Mouse (Mus musculus) heart, embryonic 13.5 days (tissue): ENCODE measurements around the gene Tmem140. TPM values are rescaled to one million over a fixed set of nuclear protein-coding genes. Genes with fewer than 3 reads are reported as not detected.

Experiments
- ATAC-seq: fragments of 200-750 bp; cut with Nextera tagmentation; 2 replicates; pipeline ENCODE4 v1.8.0; 2017; ENCODE audit warnings: moderate TSS enrichment; ENCODE audit not compliant: insufficient number of reproducible peaks, low FRiP score, low TSS enrichment; ENCODE audit errors: extremely low read depth
- H3K27ac ChIP-seq: fragments of 300-500 bp; sonication (generic); replicated peaks from 2 replicates; pipeline ENCODE4 v1.5.1; 2015; ENCODE audit warnings: moderate library complexity, mild to moderate bottlenecking, inconsistent platforms
- H3K27me3 ChIP-seq: fragments of 300-500 bp; sonication (generic); replicated peaks from 2 replicates; pipeline ENCODE4 v1.6.1; 2015; ENCODE audit warnings: mild to moderate bottlenecking, inconsistent platforms
- H3K36me3 ChIP-seq: fragments of 300-500 bp; sonication (generic); 2 replicates; pipeline ENCODE4 v1.6.1; 2015; ENCODE audit warnings: mild to moderate bottlenecking, inconsistent platforms
- H3K4me1 ChIP-seq: fragments of 300-500 bp; sonication (generic); 2 replicates; pipeline ENCODE4 v1.6.1; 2015; ENCODE audit warnings: inconsistent platforms
- H3K4me2 ChIP-seq: fragments of 300-500 bp; sonication (generic); 2 replicates; pipeline ENCODE4 v1.6.1; 2015; ENCODE audit warnings: inconsistent platforms, mild to moderate bottlenecking, moderate library complexity
- H3K4me3 ChIP-seq: fragments of 300-500 bp; sonication (generic); 2 replicates; pipeline ENCODE4 v1.5.1; 2015; ENCODE audit warnings: moderate library complexity, mild to moderate bottlenecking, inconsistent platforms
- H3K9ac ChIP-seq: fragments of 300-500 bp; sonication (generic); 2 replicates; pipeline ENCODE4 v1.6.1; 2015; ENCODE audit warnings: inconsistent platforms, mild to moderate bottlenecking, moderate library complexity
- H3K9me3 ChIP-seq: fragments of 300-500 bp; sonication (generic); 2 replicates; pipeline ENCODE4 v1.6.1; 2016; ENCODE audit warnings: inconsistent platforms
- WGBS: fragments of 180-500 bp; shearing (Covaris S2); methylation state at CpG from one replicate; pipeline ENCODE4 v1.1.7; 2015; ENCODE audit warnings: mixed read lengths; 5-methylcytosine and 5-hydroxymethylcytosine counted together
- polyA plus RNA-seq: library from polyadenylated mRNA; unstranded; fragments of >200 nt; fragmentation: Nextera tagmentation; extraction: Ambion mirVana; gene quantifications from 2 replicates; pipeline ENCODE4 v1.2.1, GENCODE M21; 2015

The Tmem140 gene
- polyA plus RNA-seq = 0.92 and 1.5 TPM in 2 replicates

DNA sequence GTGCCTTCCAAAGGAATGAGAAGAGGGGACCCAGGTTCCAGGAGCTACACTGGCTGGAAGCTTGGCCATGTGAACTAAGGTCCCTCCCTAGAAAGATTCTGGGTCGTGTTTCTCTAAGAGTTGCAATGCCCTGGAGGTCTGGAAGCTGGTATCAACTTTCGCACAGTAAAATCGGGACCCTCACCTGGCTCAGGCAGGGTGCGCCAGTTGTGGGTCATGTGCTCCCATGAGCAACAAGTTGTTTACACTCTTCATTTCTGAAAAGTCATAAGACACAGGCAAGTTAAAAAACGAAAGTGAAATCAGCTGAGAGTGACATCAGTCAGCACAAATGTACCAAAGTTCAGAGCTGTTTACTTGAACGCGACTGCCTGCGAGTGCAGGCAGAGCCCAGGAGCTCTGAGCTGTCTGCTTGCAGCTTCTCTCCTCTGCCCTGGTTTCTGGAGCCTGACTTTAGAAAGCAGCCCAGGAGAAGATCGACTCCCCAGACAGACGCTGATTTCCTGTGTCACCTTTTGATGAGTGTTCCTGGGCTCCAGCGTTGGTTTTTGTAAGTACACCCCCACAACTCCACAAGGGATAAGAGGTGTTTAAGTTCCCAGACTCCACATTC is at the start of gene Tmem140:
Tmem140 (plus strand) TSS at position 356 of the 613 bp plus-strand sequence.
- H3K4me3 ChIP-seq = peak within 1 kb of the TSS; percentile 39
- no peaks in the 10 kb centered on the region for H3K9me3 ChIP-seq
- peaks cover 47% of the 10 kb centered on the region for H3K4me1 ChIP-seq
- H3K27me3 ChIP-seq = no peaks in the 10 kb centered on the region
- peak within 1 kb of the TSS; percentile 74 for H3K9ac ChIP-seq
- WGBS = 29% methylated on average over 11 of the region's 11 CpGs
- H3K36me3 ChIP-seq = no peaks in the 10 kb centered on the region
- no peak for ATAC-seq
- H3K4me2 ChIP-seq = peak within 1 kb of the TSS; percentile 58
- H3K27ac ChIP-seq = peak within 1 kb of the TSS; percentile 46

DNA sequence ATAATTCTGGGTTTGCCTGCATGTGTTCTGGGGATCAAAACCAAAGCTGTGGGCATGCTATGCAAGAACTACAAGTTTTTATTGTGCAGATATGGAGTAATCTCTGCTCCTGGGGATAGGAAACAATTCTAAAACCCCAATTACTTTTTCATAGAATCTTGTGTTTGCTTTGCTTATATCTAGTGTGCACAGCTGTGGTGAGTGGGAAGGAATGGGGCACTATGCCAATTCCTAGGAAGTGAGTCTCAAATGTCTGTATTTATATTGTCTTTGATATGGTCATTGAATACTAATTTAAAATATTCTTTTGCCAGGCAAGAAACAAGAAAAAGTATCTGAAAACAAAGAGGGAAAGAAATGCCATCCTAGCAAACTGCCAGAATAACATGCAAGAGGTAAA is 38.5 kb upstream of the Tmem140 start:
- H3K27me3 ChIP-seq = no peaks in the 10 kb centered on the region
- ATAC-seq = no peak
- no peak overlapping the region for H3K27ac ChIP-seq
- no peak overlapping the region for H3K9ac ChIP-seq
- H3K4me3 ChIP-seq = no peak overlapping the region
- no peak overlapping the region for H3K4me2 ChIP-seq
- H3K36me3 ChIP-seq = no peaks in the 10 kb centered on the region
- no peaks in the 10 kb centered on the region for H3K9me3 ChIP-seq
- no peaks in the 10 kb centered on the region for H3K4me1 ChIP-seq

DNA sequence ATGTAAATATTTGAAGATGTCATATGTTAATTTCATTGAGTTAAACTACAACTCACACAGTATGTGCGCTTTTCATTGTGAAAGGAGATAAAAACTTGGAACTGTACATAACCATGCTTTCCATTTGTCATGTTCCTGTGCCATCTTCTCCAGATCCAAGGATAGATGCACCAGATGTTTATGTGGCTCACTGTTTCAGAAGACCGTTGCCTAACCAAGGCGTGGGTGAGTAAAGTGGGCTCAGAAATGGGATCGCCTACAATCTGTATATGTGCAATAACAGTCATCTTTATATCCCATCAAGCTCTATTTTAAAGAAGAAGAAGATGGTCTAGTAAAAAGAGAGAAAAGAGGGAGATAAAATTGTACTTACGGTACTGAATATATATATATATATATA is 30.6 kb upstream of the Tmem140 start:
- no peak overlapping the region for H3K4me2 ChIP-seq
- no peak for ATAC-seq
- 93% methylated on average over 5 of the region's 5 CpGs for WGBS
- H3K9ac ChIP-seq = no peak overlapping the region
- no peaks in the 10 kb centered on the region for H3K36me3 ChIP-seq
- H3K9me3 ChIP-seq = no peaks in the 10 kb centered on the region
- no peaks in the 10 kb centered on the region for H3K4me1 ChIP-seq
- no peaks in the 10 kb centered on the region for H3K27me3 ChIP-seq
- no peak overlapping the region for H3K4me3 ChIP-seq
- no peak overlapping the region for H3K27ac ChIP-seq

DNA sequence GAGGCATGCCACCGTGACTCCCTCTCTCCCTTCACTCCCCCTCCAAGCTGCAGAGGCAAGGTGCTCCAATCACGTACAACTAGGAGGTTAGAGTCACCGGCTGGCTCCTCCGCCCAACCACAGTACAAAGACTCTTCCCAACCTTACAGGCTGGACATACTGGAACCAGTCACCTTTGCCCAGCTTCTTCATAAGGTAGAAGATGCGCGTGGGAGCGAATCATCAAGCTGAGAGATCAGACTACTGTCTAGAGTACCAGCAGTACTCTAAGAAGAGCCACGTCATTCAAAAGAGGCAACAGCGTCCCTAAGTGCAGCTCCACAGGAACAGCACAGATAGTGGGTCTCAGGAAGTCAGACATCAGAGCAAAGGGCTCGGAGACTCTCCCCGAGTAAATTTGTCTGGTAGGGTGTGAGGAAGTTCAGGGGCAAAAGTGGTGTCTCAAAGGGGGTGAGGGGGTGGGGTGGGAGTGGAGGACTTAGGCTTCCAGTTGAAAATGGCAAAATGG is 1.3 kb upstream of the Tmem140 start:
- Histone ChIP-seq H3K27me3 (no peaks in the 10 kb centered on the region), H3K27ac (no peak overlapping the region), H3K4me3 (no peak overlapping the region), H3K9me3 (no peaks in the 10 kb centered on the region), H3K9ac (no peak overlapping the region), H3K36me3 (no peaks in the 10 kb centered on the region), H3K4me1 (peaks cover 40% of the 10 kb centered on the region), H3K4me2 (no peak overlapping the region)
- ATAC-seq = no peak
- 80% methylated on average over 11 of the region's 11 CpGs for WGBS

DNA sequence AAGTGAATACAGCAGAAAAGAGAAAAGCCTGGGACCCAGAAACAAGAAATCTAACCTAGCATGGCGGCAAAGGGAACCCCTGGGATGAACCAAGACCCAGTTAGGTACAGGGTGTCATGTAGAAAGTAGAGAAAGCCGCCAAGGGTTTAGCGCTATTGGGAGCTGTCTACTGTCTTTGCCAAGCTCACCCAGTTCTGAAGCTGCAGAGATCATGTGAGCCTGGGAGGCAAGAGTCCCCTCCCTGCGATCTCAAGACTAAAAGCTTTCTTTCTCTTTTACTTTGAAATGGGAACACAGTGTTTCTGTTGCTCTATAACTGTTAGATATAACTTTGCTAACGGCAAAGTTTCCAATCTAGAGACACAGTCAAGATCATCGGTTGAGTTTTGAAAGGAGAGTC is 565 bp upstream of the Tmem140 start:
- no peaks in the 10 kb centered on the region for H3K27me3 ChIP-seq
- ATAC-seq = no peak
- WGBS = 84% methylated on average over 6 of the region's 6 CpGs
- peak overlapping the region; percentile 58 for H3K4me2 ChIP-seq
- H3K36me3 ChIP-seq = no peaks in the 10 kb centered on the region
- no peaks in the 10 kb centered on the region for H3K9me3 ChIP-seq
- H3K27ac ChIP-seq = no peak overlapping the region
- H3K4me1 ChIP-seq = peaks cover 47% of the 10 kb centered on the region
- no peak overlapping the region for H3K9ac ChIP-seq
- no peak overlapping the region; the same call in 1 of the 2 replicates for H3K4me3 ChIP-seq

DNA sequence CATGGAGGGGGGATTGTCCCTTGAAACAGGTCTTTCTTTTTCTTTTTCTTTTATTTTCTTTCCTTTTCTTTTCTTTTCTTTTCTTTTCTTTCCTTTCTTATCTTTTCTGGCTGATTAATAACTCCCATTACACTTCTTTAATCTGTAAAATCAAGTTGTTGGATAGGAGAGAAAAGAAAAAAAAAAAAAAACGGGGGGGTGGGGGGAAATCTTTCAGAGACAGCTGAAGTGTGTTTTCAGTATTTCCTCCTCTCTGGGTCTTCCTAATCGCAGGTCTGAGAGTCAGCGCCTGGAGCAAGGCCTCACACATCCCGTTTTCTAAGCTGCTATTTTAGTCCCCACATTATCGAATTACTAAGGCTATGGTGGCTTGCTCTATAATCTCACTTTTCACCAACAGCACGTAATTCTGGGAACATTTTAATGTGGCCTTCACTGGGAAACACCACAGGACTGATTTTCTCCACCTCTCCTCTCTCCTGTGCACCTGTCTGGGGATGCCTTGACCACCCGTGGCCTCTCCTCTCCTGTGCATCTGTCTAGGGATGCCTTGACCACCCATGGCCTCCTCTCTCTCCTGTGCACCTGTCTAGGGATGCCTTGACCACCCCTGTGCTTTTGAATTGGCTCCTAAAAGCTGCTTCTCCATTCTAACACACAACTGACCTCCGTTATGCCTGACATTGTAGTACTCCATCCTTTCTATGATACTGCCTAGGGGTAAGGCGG is 1.0 kb downstream of the Tmem140 start:
- no peaks in the 10 kb centered on the region for H3K36me3 ChIP-seq
- no peak for ATAC-seq
- peak overlapping the region; percentile 46; the same call in 1 of the 2 replicates for H3K27ac ChIP-seq
- no peak overlapping the region for H3K4me3 ChIP-seq
- peaks cover 55% of the 10 kb centered on the region for H3K4me1 ChIP-seq
- H3K9ac ChIP-seq = no peak overlapping the region
- H3K9me3 ChIP-seq = no peaks in the 10 kb centered on the region
- peak overlapping the region; percentile 58 for H3K4me2 ChIP-seq
- 45% methylated on average over 9 of the region's 9 CpGs for WGBS
- no peaks in the 10 kb centered on the region for H3K27me3 ChIP-seq

DNA sequence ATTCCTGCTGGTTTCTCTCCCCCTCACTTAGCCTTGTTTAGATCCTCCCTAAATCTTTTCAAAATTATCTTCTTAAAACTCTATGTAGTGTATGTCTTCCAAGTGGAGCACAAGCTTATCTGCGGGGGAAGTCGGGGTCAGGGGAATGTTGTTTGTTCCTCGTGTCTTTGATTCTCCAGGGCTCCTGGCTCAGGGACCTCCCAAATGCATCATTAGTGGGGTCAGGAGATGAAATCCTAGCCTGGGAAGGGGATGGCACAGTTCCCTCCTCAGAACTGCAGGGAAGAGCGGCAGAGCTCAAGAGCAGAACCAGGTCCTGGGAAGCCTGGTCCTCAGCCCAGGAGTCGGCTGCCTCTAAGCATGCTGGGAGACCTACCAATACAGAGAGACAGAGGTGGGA is 2.3 kb downstream of the Tmem140 start:
- no peak for ATAC-seq
- Histone ChIP-seq H3K4me1 (peaks cover 65% of the 10 kb centered on the region), H3K27ac (peak overlapping the region; percentile 66), H3K36me3 (no peaks in the 10 kb centered on the region), H3K4me2 (no peak overlapping the region), H3K27me3 (no peaks in the 10 kb centered on the region), H3K9ac (no peak overlapping the region), H3K4me3 (no peak overlapping the region), H3K9me3 (no peaks in the 10 kb centered on the region)
- 39% methylated on average over 5 of the region's 5 CpGs for WGBS

DNA sequence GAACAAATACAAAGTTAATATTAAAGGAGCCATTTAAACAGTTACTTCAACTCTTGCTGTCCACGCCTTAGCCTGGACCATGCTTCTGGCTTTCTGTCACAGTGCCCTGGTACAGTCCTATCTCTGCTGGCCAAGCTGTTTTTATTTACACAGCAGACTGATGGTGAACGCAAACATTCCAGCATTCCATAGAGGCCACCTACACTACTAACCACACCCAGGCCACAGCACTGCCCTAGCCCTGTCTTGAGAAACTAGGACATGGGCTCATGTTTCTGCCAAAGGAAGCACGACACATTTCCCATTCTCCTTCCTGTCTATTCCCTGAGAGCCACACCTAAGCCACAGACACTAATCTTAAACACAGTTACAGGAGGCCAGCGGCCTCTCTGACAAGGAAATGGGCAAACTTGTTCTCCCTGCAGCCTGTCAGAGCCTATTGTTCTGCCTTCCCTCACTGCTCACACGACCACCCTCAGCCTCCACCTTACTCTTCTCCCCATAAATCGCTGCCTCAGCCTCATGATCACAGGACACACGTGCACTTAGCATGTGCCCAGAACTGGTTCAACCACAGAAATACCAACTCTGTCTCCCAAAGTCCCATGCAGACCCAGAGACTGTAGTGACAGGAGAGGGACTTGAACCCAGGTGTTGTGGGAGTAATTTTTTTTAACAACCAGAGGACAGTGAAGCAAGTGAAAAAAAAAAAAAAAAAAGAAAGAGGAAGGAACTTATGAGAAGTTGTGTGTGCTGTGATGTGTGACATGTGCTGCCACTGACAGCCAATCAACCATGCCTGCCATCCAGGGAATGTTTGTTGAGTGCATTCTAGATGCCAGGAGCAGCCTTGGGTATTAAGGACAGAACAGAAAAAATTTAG is 3.0 kb downstream of the Tmem140 start:
- H3K9me3 ChIP-seq = no peaks in the 10 kb centered on the region
- ATAC-seq = no peak
- no peaks in the 10 kb centered on the region for H3K36me3 ChIP-seq
- H3K27ac ChIP-seq = peak overlapping the region; percentile 66
- H3K4me2 ChIP-seq = no peak overlapping the region
- no peaks in the 10 kb centered on the region for H3K27me3 ChIP-seq
- 46% methylated on average over 7 of the region's 7 CpGs for WGBS
- H3K4me3 ChIP-seq = no peak overlapping the region
- peaks cover 70% of the 10 kb centered on the region for H3K4me1 ChIP-seq
- no peak overlapping the region for H3K9ac ChIP-seq

DNA sequence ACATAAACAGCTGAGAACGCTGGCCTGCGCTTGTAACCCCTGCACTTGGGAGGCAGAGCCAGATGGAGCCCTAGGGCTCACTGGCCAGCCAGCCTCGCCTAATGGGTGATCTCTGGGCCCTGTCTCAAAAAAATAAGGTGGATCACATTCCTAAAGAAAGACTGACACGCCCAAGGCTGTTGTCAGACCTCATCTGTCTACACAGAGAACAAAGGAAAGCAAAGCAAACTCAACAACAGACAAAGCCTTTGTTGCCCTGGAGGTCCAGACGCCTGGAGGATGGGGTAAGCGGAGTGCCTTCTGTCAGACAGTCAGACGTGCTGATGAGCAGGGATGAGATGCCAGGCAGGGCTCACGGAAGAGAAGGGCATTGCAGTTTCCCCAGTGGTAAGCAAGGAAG is 3.8 kb downstream of the Tmem140 start:
- Histone ChIP-seq H3K27ac (peak overlapping the region; percentile 66; the same call in 1 of the 2 replicates), H3K27me3 (no peaks in the 10 kb centered on the region), H3K9me3 (no peaks in the 10 kb centered on the region), H3K9ac (no peak overlapping the region), H3K4me2 (no peak overlapping the region), H3K4me1 (peaks cover 73% of the 10 kb centered on the region), H3K4me3 (no peak overlapping the region), H3K36me3 (no peaks in the 10 kb centered on the region)
- 67% methylated on average over 8 of the region's 8 CpGs for WGBS
- ATAC-seq = no peak

DNA sequence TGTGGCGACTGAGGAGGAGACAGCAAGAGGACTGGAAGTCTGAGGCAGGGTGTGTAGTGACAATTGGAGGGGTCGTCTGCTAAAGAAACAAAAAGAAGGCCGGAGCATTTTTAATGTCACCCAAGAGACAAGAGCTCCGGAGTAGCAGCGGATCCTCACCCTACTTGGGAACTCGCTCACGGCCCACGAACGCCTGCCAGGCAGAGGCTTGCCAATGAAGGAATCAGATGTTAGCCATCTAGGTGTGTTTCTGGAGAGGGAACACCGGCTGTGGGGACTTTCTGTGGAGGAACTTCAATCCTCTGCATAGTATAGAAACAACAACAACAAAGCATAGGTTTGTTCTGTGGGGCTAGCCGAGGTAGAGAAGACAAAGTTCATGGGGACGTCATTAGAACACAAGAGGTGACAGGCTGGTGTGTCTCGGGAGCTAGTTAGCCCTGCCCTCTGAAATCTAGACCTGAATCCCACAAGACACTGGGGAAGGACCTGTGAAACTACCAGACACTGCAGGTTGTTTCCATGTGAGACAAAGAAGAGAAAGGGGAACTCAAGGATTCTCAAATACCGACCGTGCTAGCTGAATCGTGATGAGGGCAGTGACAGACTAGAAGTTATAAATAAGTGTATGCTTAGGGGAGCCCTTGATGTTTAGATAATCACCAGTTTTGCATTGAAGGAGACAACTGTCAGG is 4.5 kb downstream of the Tmem140 start:
- no peak for ATAC-seq
- Histone ChIP-seq H3K27me3 (no peaks in the 10 kb centered on the region), H3K36me3 (no peaks in the 10 kb centered on the region), H3K27ac (no peak overlapping the region), H3K4me3 (no peak overlapping the region), H3K4me1 (peaks cover 73% of the 10 kb centered on the region), H3K9ac (no peak overlapping the region), H3K9me3 (no peaks in the 10 kb centered on the region), H3K4me2 (no peak overlapping the region)
- WGBS = 76% methylated on average over 16 of the region's 16 CpGs

DNA sequence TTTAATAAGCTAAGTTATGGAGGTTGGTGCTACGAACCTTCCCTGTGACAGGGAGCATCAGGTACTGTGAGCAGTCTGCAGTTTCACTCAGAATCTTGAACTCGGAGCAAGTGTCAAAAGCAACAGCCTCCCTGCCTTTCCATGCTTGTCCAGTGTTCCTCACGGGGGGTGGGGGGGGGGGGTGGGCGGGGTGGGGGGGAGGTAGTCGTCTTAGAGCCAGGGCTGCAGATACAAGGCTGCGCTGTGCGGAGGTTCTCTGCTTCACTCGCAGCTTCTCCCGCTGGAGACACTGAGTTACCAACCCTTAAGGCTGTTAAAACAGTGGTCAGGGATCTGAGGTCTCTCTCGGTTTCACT is 5.0 kb downstream of the Tmem140 start:
- no peaks in the 10 kb centered on the region for H3K9me3 ChIP-seq
- ATAC-seq = no peak
- no peaks in the 10 kb centered on the region for H3K27me3 ChIP-seq
- 65% methylated on average over 10 of the region's 10 CpGs for WGBS
- H3K27ac ChIP-seq = no peak overlapping the region
- H3K9ac ChIP-seq = no peak overlapping the region
- H3K4me1 ChIP-seq = peaks cover 70% of the 10 kb centered on the region
- no peak overlapping the region for H3K4me2 ChIP-seq
- no peak overlapping the region for H3K4me3 ChIP-seq
- no peaks in the 10 kb centered on the region for H3K36me3 ChIP-seq
